Mouse (Mus musculus) cerebellum, adult 11 months (tissue): ENCODE measurements at regions not wholly inside any gene's neighbourhood (a gene's known extent, or its start where the extent isn't known, plus 50 kb on each side); places are given as distances from the start of the nearest gene placed in this dataset.
"Not testable (repeated sequence)": the region's sequence is repeated elsewhere in the genome, so short reads cannot be mapped to it uniquely, and the experiment has no call there.

Experiments
- DNase-seq: peaks from one replicate; pipeline ENCODE4 v3.0.0; 2022

- peak; percentile 72 for DNase-seq
Measured at GRCm38 (mm10) chr10:85242701-85243100, 57.8 kb upstream of the Cry1 start.

GRCm38 (mm10) chr10:85243556-85243955 lies 58.7 kb upstream of the Cry1 start:
- DNase-seq, result peak; percentile 18

GRCm38 (mm10) chr10:85265746-85266145 lies 80.9 kb upstream of the Cry1 start:
- DNase-seq, result no peak

GRCm38 (mm10) chr10:85266148-85266547 lies 81.3 kb upstream of the Cry1 start:
- DNase-seq, result no peak

GRCm38 (mm10) chr10:85266796-85267195 lies 81.9 kb upstream of the Cry1 start:
- DNase-seq, result no peak

- DNase-seq, result peak; percentile 69
Measured at GRCm38 (mm10) chr10:85270209-85270608, 85.3 kb upstream of the Cry1 start.

GRCm38 (mm10) chr10:85276793-85277192 lies 91.9 kb upstream of the Cry1 start:
- DNase-seq, result peak; percentile 6

- no peak for DNase-seq
Measured at GRCm38 (mm10) chr10:85291733-85292476, 94.7 kb upstream of the Btbd11 start.

GRCm38 (mm10) chr10:85292477-85292855 lies 94.1 kb upstream of the Btbd11 start:
- DNase-seq, result no peak

GRCm38 (mm10) chr10:85293071-85293783 lies 93.4 kb upstream of the Btbd11 start:
- DNase-seq, result no peak

- no peak for DNase-seq
Measured at GRCm38 (mm10) chr10:85295133-85295887, 91.3 kb upstream of the Btbd11 start.

- no peak for DNase-seq
Measured at GRCm38 (mm10) chr10:85311781-85312180, 74.8 kb upstream of the Btbd11 start.

GRCm38 (mm10) chr10:85313331-85313730 lies 73.3 kb upstream of the Btbd11 start:
- not testable (repeated sequence) for DNase-seq

GRCm38 (mm10) chr10:85320971-85321370 lies 65.6 kb upstream of the Btbd11 start:
- no peak for DNase-seq

GRCm38 (mm10) chr10:85322280-85322679 lies 64.3 kb upstream of the Btbd11 start:
- no peak for DNase-seq

GRCm38 (mm10) chr10:85329382-85329781 lies 57.2 kb upstream of the Btbd11 start:
- no peak for DNase-seq

GRCm38 (mm10) chr10:85330938-85331691 lies 55.5 kb upstream of the Btbd11 start:
- DNase-seq, result peak; percentile 3
